Mouse (Mus musculus): ENCODE results near the gene Mettl15. TPM values are rescaled to one million over a fixed set of nuclear protein-coding genes. Genes with fewer than 3 reads are reported as not detected.

Mettl15 gene
- total and polyA plus RNA-seq, 2 experiments from 2014 or later: 14.7 to 18.2 TPM

- H3K4me3 ChIP-seq (ENCODE audit: low read depth, low read length): no peak overlapping the region
- H3K27me3 ChIP-seq (ENCODE audit: control insufficient read depth, insufficient read depth, low read length): no peaks in the 10 kb centered on the region
- no peak overlapping the region for H3K4me2 ChIP-seq (ENCODE audit: low read depth, low read length)
- H3K9ac ChIP-seq (replicated peaks; ENCODE audit: low read depth, low read length): no peak overlapping the region
- H3K4me1 ChIP-seq (ENCODE audit: control insufficient read depth, insufficient read depth): no peaks in the 10 kb centered on the region
- no peak for TF ChIP-seq EP300 (IDR thresholded peaks at IDR 0.05; ENCODE audit: low read depth)
- TF ChIP-seq CTCF (IDR thresholded peaks at IDR 0.05; ENCODE audit: low read depth): no peak
- no peaks in the 10 kb centered on the region for H3K36me3 ChIP-seq (replicated peaks; ENCODE audit: control insufficient read depth, insufficient read depth, low read length)
- H3K9me3 ChIP-seq (replicated peaks; ENCODE audit: control insufficient read depth, low read length): no peaks in the 10 kb centered on the region
- H3K27ac ChIP-seq (ENCODE audit: low read depth): no peak overlapping the region
- 56% methylated on average over 1 of the region's 1 CpGs for WGBS
- DNase-seq (ENCODE audit: low spot score) (no peak), ATAC-seq (ENCODE audit: insufficient read depth, low read depth) (no peak)
These were observed 140.2 kb downstream of the Mettl15 start for GRCm38 (mm10) chr2:109140330-109140729.

DNA sequence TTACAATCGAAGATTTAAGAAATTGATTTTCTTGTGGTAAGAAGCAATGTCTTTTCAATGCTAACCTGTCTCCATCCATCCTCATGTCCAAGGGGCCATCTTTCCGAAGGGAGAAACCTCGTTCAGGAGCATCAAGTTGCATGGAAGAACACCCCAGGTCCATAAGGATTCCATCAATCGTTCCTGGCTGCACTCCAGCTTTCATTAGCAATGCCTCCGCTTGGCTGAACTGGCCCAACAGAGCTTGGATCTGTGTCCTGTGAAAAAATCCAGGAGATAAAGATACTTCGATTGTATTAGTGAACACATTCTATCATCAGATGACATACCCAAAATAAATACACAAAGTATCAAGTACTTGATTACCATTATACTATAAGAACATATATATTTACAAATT, 143.3 kb downstream of the Mettl15 start:
- Histone ChIP-seq H3K9ac (replicated peaks; ENCODE audit: low read depth, low read length) (no peak overlapping the region), H3K4me3 (ENCODE audit: low read depth, low read length) (no peak overlapping the region)
- TF ChIP-seq CTCF (IDR thresholded peaks at IDR 0.05; ENCODE audit: low read depth) (no peak), EP300 (IDR thresholded peaks at IDR 0.05; ENCODE audit: low read depth) (no peak)

GRCm38 (mm10) chr2:109130718-109131117, 149.8 kb downstream of the Mettl15 start:
- H3K9me3 ChIP-seq (replicated peaks; ENCODE audit: control insufficient read depth, low read length): no peaks in the 10 kb centered on the region
- 89% methylated on average over 3 of the region's 3 CpGs for WGBS
- H3K27ac ChIP-seq (ENCODE audit: low read depth): no peak overlapping the region
- H3K4me1 ChIP-seq (ENCODE audit: control insufficient read depth, insufficient read depth): no peaks in the 10 kb centered on the region
- no peaks in the 10 kb centered on the region for H3K27me3 ChIP-seq (ENCODE audit: control insufficient read depth, insufficient read depth, low read length)
- H3K4me2 ChIP-seq (ENCODE audit: low read depth, low read length): no peak overlapping the region
- TF ChIP-seq EP300 (IDR thresholded peaks at IDR 0.05; ENCODE audit: low read depth): no peak
- no peak for TF ChIP-seq CTCF (IDR thresholded peaks at IDR 0.05; ENCODE audit: low read depth)
- no peak overlapping the region for H3K4me3 ChIP-seq (ENCODE audit: low read depth, low read length)
- ATAC-seq (ENCODE audit: insufficient read depth, low read depth) (no peak), DNase-seq (ENCODE audit: low spot score) (no peak)
- no peak overlapping the region for H3K9ac ChIP-seq (replicated peaks; ENCODE audit: low read depth, low read length)
- H3K36me3 ChIP-seq (replicated peaks; ENCODE audit: control insufficient read depth, insufficient read depth, low read length): no peaks in the 10 kb centered on the region

More for the DNA sequence above, 143.3 kb downstream of the Mettl15 start:
- DNase-seq (ENCODE audit: low spot score) (no peak), ATAC-seq (ENCODE audit: insufficient read depth, low read depth) (no peak)
- Histone ChIP-seq H3K4me2 (ENCODE audit: low read depth, low read length) (no peak overlapping the region), H3K4me1 (ENCODE audit: control insufficient read depth, insufficient read depth) (no peaks in the 10 kb centered on the region), H3K27me3 (ENCODE audit: control insufficient read depth, insufficient read depth, low read length) (no peaks in the 10 kb centered on the region), H3K9me3 (replicated peaks; ENCODE audit: control insufficient read depth, low read length) (no peaks in the 10 kb centered on the region), H3K27ac (ENCODE audit: low read depth) (no peak overlapping the region), H3K36me3 (replicated peaks; ENCODE audit: control insufficient read depth, insufficient read depth, low read length) (no peaks in the 10 kb centered on the region)
- WGBS: 72% methylated on average over 6 of the region's 6 CpGs

DNA sequence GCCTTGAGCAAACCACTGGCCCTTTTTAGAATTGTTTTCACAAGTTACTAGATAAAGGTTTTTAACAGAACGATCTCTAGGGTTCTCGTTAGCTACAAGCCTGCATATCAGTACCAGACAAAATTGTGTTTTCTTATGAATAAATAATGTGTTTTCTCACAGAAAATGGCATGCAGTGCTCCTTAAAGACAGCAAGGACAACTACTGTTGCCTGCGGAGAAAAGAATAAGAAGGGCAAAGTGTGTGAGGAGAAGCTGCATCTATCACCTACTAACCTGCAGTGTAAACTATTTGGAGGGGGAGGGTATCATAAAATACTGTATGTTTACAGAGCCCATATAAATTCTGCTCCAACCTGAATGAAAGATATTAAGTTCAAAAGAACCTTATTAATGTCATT, 150.6 kb downstream of the Mettl15 start:
- no peak for DNase-seq (ENCODE audit: low spot score)
- WGBS: 88% methylated on average over 3 of the region's 3 CpGs
- Histone ChIP-seq H3K4me3 (ENCODE audit: low read depth, low read length) (no peak overlapping the region), H3K36me3 (replicated peaks; ENCODE audit: control insufficient read depth, insufficient read depth, low read length) (no peaks in the 10 kb centered on the region), H3K4me1 (ENCODE audit: control insufficient read depth, insufficient read depth) (no peaks in the 10 kb centered on the region), H3K4me2 (ENCODE audit: low read depth, low read length) (no peak overlapping the region), H3K9me3 (replicated peaks; ENCODE audit: control insufficient read depth, low read length) (no peaks in the 10 kb centered on the region), H3K9ac (replicated peaks; ENCODE audit: low read depth, low read length) (no peak overlapping the region), H3K27me3 (ENCODE audit: control insufficient read depth, insufficient read depth, low read length) (no peaks in the 10 kb centered on the region), H3K27ac (ENCODE audit: low read depth) (no peak overlapping the region)
- no peak for TF ChIP-seq CTCF (IDR thresholded peaks at IDR 0.05; ENCODE audit: low read depth)
- TF ChIP-seq EP300 (IDR thresholded peaks at IDR 0.05; ENCODE audit: low read depth): no peak
- no peak for ATAC-seq (ENCODE audit: insufficient read depth, low read depth)

- 69% methylated on average over 3 of the region's 3 CpGs for WGBS
- Histone ChIP-seq H3K36me3 (replicated peaks; ENCODE audit: control insufficient read depth, insufficient read depth, low read length) (no peaks in the 10 kb centered on the region), H3K4me1 (ENCODE audit: control insufficient read depth, insufficient read depth) (no peaks in the 10 kb centered on the region), H3K4me2 (ENCODE audit: low read depth, low read length) (no peak overlapping the region), H3K9ac (replicated peaks; ENCODE audit: low read depth, low read length) (no peak overlapping the region), H3K27ac (ENCODE audit: low read depth) (no peak overlapping the region), H3K4me3 (ENCODE audit: low read depth, low read length) (no peak overlapping the region), H3K9me3 (replicated peaks; ENCODE audit: control insufficient read depth, low read length) (no peaks in the 10 kb centered on the region), H3K27me3 (ENCODE audit: control insufficient read depth, insufficient read depth, low read length) (no peaks in the 10 kb centered on the region)
- ATAC-seq (ENCODE audit: insufficient read depth, low read depth) (no peak), DNase-seq (ENCODE audit: low spot score) (no peak)
- TF ChIP-seq CTCF (IDR thresholded peaks at IDR 0.05; ENCODE audit: low read depth): no peak
These were observed 174.6 kb downstream of the Mettl15 start for GRCm38 (mm10) chr2:109105773-109106484.

- H3K9ac ChIP-seq (replicated peaks; ENCODE audit: low read depth, low read length): no peak overlapping the region
- WGBS: 77% methylated on average over 2 of the region's 2 CpGs
- TF ChIP-seq EP300 (IDR thresholded peaks at IDR 0.05; ENCODE audit: low read depth) (no peak), CTCF (IDR thresholded peaks at IDR 0.05; ENCODE audit: low read depth) (no peak)
- no peak overlapping the region for H3K4me3 ChIP-seq (ENCODE audit: low read depth, low read length)
- no peak overlapping the region for H3K27ac ChIP-seq (ENCODE audit: low read depth)
- H3K4me1 ChIP-seq (ENCODE audit: control insufficient read depth, insufficient read depth): no peaks in the 10 kb centered on the region
- H3K36me3 ChIP-seq (replicated peaks; ENCODE audit: control insufficient read depth, insufficient read depth, low read length): no peaks in the 10 kb centered on the region
- H3K27me3 ChIP-seq (ENCODE audit: control insufficient read depth, insufficient read depth, low read length): no peaks in the 10 kb centered on the region
- no peak for DNase-seq (ENCODE audit: low spot score)
- ATAC-seq (ENCODE audit: insufficient read depth, low read depth): no peak
- no peak overlapping the region for H3K4me2 ChIP-seq (ENCODE audit: low read depth, low read length)
- H3K9me3 ChIP-seq (replicated peaks; ENCODE audit: control insufficient read depth, low read length): no peaks in the 10 kb centered on the region
These were observed 230.9 kb downstream of the Mettl15 start for GRCm38 (mm10) chr2:109049686-109050085.

Small RNAs within 50 kb of the gene (microRNA-seq; reads per million reads assigned to microRNA genes)
- gene Gm24115: not detected

Other genes with a start within 250 kb of the Mettl15 start
- 1.3 and 9.0 TPM in 2 replicates for gene Kif18a, start within 50 bp of the Mettl15 start, total RNA-seq (2014; rRNA removed; ENCODE audit: low replicate concordance)
- gene Kif18a, start within 50 bp of the Mettl15 start, polyA plus RNA-seq (2015; fragmentation: Nextera tagmentation; extraction: Ambion mirVana): 3.3 TPM in 2 replicates

Data from heart, postnatal 0 days (tissue).